Mouse (Mus musculus) neural tube, embryonic 12.5 days (tissue): ENCODE results near the gene Nynrin. TPM values are rescaled to one million over a fixed set of nuclear protein-coding genes. Genes with fewer than 3 reads are reported as not detected.

ENCODE experiments used
- ATAC-seq: fragments of 200-750 bp; cut with Nextera tagmentation; 2 replicates; pipeline ENCODE4 v1.8.0; 2017; ENCODE audit warnings: low read depth, mild to moderate bottlenecking, moderate TSS enrichment, moderate library complexity; ENCODE audit not compliant: low FRiP score
- H3K27ac ChIP-seq: fragments of 300-500 bp; sonication (generic); 2 replicates; pipeline ENCODE4 v1.5.1; 2016
- H3K27me3 ChIP-seq: fragments of 300-500 bp; sonication (generic); replicated peaks from 2 replicates; pipeline ENCODE4 v1.6.1; 2016; ENCODE audit warnings: mild to moderate bottlenecking
- H3K36me3 ChIP-seq: fragments of 300-500 bp; sonication (generic); 2 replicates; pipeline ENCODE4 v1.6.1; 2016; ENCODE audit warnings: mild to moderate bottlenecking
- H3K4me1 ChIP-seq: fragments of 300-500 bp; sonication (generic); 2 replicates; pipeline ENCODE4 v1.6.1; 2016
- H3K4me2 ChIP-seq: fragments of 300-500 bp; sonication (generic); replicated peaks from 2 replicates; pipeline ENCODE4 v1.6.1; 2016; ENCODE audit warnings: mild to moderate bottlenecking
- H3K4me3 ChIP-seq: fragments of 300-500 bp; sonication (generic); 2 replicates; pipeline ENCODE4 v1.5.1; 2016
- H3K9ac ChIP-seq: fragments of 300-500 bp; sonication (generic); 2 replicates; pipeline ENCODE4 v1.6.1; 2016; ENCODE audit warnings: mild to moderate bottlenecking
- H3K9me3 ChIP-seq: fragments of 300-500 bp; sonication (generic); 2 replicates; pipeline ENCODE4 v1.6.1; 2016; ENCODE audit warnings: mild to moderate bottlenecking
- WGBS: fragments of 180-500 bp; shearing (Covaris S2); methylation state at CpG from one replicate; pipeline ENCODE4 v1.1.7; 2016; 5-methylcytosine and 5-hydroxymethylcytosine counted together
- polyA plus RNA-seq: library from polyadenylated mRNA; unstranded; fragments of >200 nt; fragmentation: Nextera tagmentation; extraction: Ambion mirVana; gene quantifications from 2 replicates; pipeline ENCODE4 v1.2.1, GENCODE M21; 2016

Gene Nynrin
- 19.7 and 21.5 TPM in 2 replicates for polyA plus RNA-seq

GRCm38 (mm10) chr14:55853621-55854285 is at the start of gene Nynrin:
Nynrin (plus strand) TSS chr14:55854010.
- Histone ChIP-seq H3K36me3 (peaks cover 4% of the 10 kb centered on the region; the same call in 1 of the 2 replicates), H3K4me1 (peaks cover 39% of the 10 kb centered on the region), H3K4me2 (peak within 1 kb of the TSS; percentile 87), H3K27ac (peak within 1 kb of the TSS; percentile 66), H3K27me3 (no peaks in the 10 kb centered on the region), H3K9ac (peak within 1 kb of the TSS; percentile 75), H3K4me3 (peak within 1 kb of the TSS; percentile 66), H3K9me3 (no peaks in the 10 kb centered on the region)
- ATAC-seq, result peak; percentile 80
- 2% methylated on average over 32 of the region's 33 CpGs for WGBS

GRCm38 (mm10) chr14:55814885-55815284 is 38.9 kb upstream of the Nynrin start:
- Histone ChIP-seq H3K4me1 (no peaks in the 10 kb centered on the region), H3K27ac (no peak overlapping the region), H3K9me3 (no peaks in the 10 kb centered on the region), H3K36me3 (no peaks in the 10 kb centered on the region), H3K9ac (peak overlapping the region; percentile 18; the same call in 1 of the 2 replicates), H3K4me2 (peak overlapping the region; percentile 68), H3K27me3 (no peaks in the 10 kb centered on the region; the same call in 1 of the 2 replicates), H3K4me3 (peak overlapping the region; percentile 38)
- WGBS, result 19% methylated on average over 16 of the region's 16 CpGs
- ATAC-seq, result peak; percentile 65; the same call in 1 of the 2 replicates

DNA sequence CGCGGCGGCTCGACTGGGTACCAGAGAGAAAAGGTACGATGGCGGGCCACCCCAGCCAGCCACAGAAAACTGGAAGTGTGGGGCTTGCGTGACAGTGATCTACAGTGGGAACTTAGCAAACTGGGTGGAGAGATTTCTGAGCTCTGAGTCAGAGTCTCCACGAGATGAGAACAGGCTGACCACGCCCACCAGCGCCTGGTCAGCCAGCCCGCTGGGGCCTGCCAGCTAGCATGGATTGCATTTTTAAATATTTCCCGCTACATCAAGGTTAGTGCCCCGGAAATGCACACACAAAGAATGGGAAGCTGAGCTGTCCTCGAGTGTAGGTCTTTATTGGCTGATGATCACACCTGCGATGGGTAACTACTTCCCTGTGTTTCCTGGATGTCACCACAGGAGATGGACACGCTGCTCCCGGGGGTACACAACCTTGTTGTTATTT is 38.5 kb upstream of the Nynrin start:
- no peaks in the 10 kb centered on the region; the same call in 1 of the 2 replicates for H3K27me3 ChIP-seq
- ATAC-seq, result peak; percentile 70
- H3K9me3 ChIP-seq, result no peaks in the 10 kb centered on the region
- no peak overlapping the region for H3K27ac ChIP-seq
- peak overlapping the region; percentile 18; the same call in 1 of the 2 replicates for H3K9ac ChIP-seq
- peak overlapping the region; percentile 68 for H3K4me2 ChIP-seq
- H3K4me1 ChIP-seq, result no peaks in the 10 kb centered on the region
- WGBS, result 19% methylated on average over 17 of the region's 17 CpGs
- H3K4me3 ChIP-seq, result peak overlapping the region; percentile 38
- no peaks in the 10 kb centered on the region for H3K36me3 ChIP-seq

DNA sequence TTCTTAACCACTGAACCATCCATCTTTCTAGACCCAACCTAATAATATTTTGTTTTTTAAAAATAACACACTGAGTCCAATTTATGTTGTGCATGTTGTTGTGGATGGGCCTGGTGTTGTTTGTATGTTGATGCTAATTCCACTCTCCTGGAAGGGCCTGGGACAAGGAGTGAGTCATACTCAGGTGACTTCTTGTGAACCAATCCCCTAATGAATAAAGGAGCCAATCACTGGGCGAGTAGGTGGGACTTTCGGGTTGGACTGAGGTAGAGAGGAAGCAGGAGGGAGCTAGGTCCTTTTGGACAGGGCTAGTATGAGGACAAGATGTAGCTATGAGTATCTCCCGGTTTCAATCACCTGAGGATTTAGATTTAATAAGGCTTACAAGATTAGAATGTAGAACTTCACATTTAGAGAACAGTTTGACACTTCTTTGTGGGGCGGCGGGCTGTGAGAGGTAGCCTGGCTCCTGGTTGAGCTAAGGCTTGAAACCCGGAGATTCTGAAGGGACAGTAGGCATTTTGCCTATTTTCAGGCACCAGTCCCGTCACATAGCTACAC is 33.9 kb upstream of the Nynrin start:
- no peak overlapping the region for H3K4me2 ChIP-seq
- H3K36me3 ChIP-seq, result no peaks in the 10 kb centered on the region
- H3K9me3 ChIP-seq, result no peaks in the 10 kb centered on the region
- H3K9ac ChIP-seq, result no peak overlapping the region
- no peak overlapping the region for H3K27ac ChIP-seq
- 86% methylated on average over 7 of the region's 7 CpGs for WGBS
- H3K27me3 ChIP-seq, result no peaks in the 10 kb centered on the region; the same call in 1 of the 2 replicates
- no peak for ATAC-seq
- peaks cover 12% of the 10 kb centered on the region for H3K4me1 ChIP-seq
- no peak overlapping the region for H3K4me3 ChIP-seq

- H3K4me2 ChIP-seq, result no peak overlapping the region
- WGBS, result 85% methylated on average over 9 of the region's 9 CpGs
- H3K4me3 ChIP-seq, result no peak overlapping the region
- ATAC-seq, result no peak
- peaks cover 18% of the 10 kb centered on the region for H3K4me1 ChIP-seq
- no peaks in the 10 kb centered on the region for H3K36me3 ChIP-seq
- H3K27ac ChIP-seq, result no peak overlapping the region
- no peaks in the 10 kb centered on the region for H3K9me3 ChIP-seq
- H3K27me3 ChIP-seq, result peaks cover 5% of the 10 kb centered on the region; the same call in 1 of the 2 replicates
- no peak overlapping the region for H3K9ac ChIP-seq
These were observed 33.2 kb upstream of the Nynrin start for GRCm38 (mm10) chr14:55820576-55820975.

GRCm38 (mm10) chr14:55822435-55822990 is 31.3 kb upstream of the Nynrin start:
- no peak for ATAC-seq
- peak overlapping the region; percentile 69; the same call in 1 of the 2 replicates for H3K9ac ChIP-seq
- 7% methylated on average over 13 of the region's 13 CpGs for WGBS
- peaks cover 27% of the 10 kb centered on the region for H3K4me1 ChIP-seq
- peak overlapping the region; percentile 58 for H3K4me3 ChIP-seq
- no peaks in the 10 kb centered on the region for H3K9me3 ChIP-seq
- peak overlapping the region; percentile 85 for H3K4me2 ChIP-seq
- no peaks in the 10 kb centered on the region for H3K36me3 ChIP-seq
- peaks cover 21% of the 10 kb centered on the region for H3K27me3 ChIP-seq
- no peak overlapping the region for H3K27ac ChIP-seq

- peaks cover 27% of the 10 kb centered on the region for H3K4me1 ChIP-seq
These were observed 30.6 kb upstream of the Nynrin start, which contains the start of gene Nfatc4 for GRCm38 (mm10) chr14:55822991-55823762. Nfatc4 (plus strand) TSS chr14:55823144.

GRCm38 (mm10) chr14:55824001-55824480 is 29.8 kb upstream of the Nynrin start:
- Histone ChIP-seq H3K4me1 (peaks cover 27% of the 10 kb centered on the region), H3K9me3 (no peaks in the 10 kb centered on the region), H3K4me2 (peak overlapping the region; percentile 85), H3K27me3 (peaks cover 24% of the 10 kb centered on the region), H3K27ac (0 out of 2 replicates have a peak overlapping the region, but pooled peaks have one; percentile 21), H3K36me3 (no peaks in the 10 kb centered on the region), H3K4me3 (peak overlapping the region; percentile 58), H3K9ac (peak overlapping the region; percentile 10; the same call in 1 of the 2 replicates)
- ATAC-seq, result no peak
- 1% methylated on average over 10 of the region's 10 CpGs for WGBS

More at GRCm38 (mm10) chr14:55822991-55823762, 30.6 kb upstream of the Nynrin start, which contains the start of gene Nfatc4:
- ATAC-seq, result peak; percentile 70
- Histone ChIP-seq H3K9ac (peak within 1 kb of the TSS; percentile 69), H3K36me3 (no peaks in the 10 kb centered on the region), H3K9me3 (no peaks in the 10 kb centered on the region), H3K27me3 (peaks cover 21% of the 10 kb centered on the region), H3K27ac (peak within 1 kb of the TSS; percentile 69), H3K4me2 (peak within 1 kb of the TSS; percentile 85), H3K4me3 (peak within 1 kb of the TSS; percentile 58)
- WGBS, result under 1% methylated on average over 46 of the region's 46 CpGs

- WGBS, result under 1% methylated on average over 30 of the region's 32 CpGs
- no peaks in the 10 kb centered on the region for H3K9me3 ChIP-seq
- H3K4me1 ChIP-seq, result peaks cover 27% of the 10 kb centered on the region
- H3K9ac ChIP-seq, result peak overlapping the region; percentile 58
- H3K27ac ChIP-seq, result 0 out of 2 replicates have a peak overlapping the region, but pooled peaks have one; percentile 20
- peaks cover 24% of the 10 kb centered on the region for H3K27me3 ChIP-seq
- peak overlapping the region; percentile 85 for H3K4me2 ChIP-seq
- no peaks in the 10 kb centered on the region for H3K36me3 ChIP-seq
- peak overlapping the region; percentile 58 for H3K4me3 ChIP-seq
- no peak for ATAC-seq
These were observed 29.2 kb upstream of the Nynrin start for GRCm38 (mm10) chr14:55824481-55825215.

- peaks cover 27% of the 10 kb centered on the region for H3K4me1 ChIP-seq
- H3K9me3 ChIP-seq, result no peaks in the 10 kb centered on the region
- H3K9ac ChIP-seq, result peak overlapping the region; percentile 58
- under 1% methylated on average over 20 of the region's 37 CpGs for WGBS
- peak; percentile 30 for ATAC-seq
- H3K36me3 ChIP-seq, result no peaks in the 10 kb centered on the region
- H3K27ac ChIP-seq, result 0 out of 2 replicates have a peak overlapping the region, but pooled peaks have one; percentile 20
- H3K27me3 ChIP-seq, result peaks cover 24% of the 10 kb centered on the region
- peak overlapping the region; percentile 85 for H3K4me2 ChIP-seq
- H3K4me3 ChIP-seq, result peak overlapping the region; percentile 49
These were observed 28.4 kb upstream of the Nynrin start for GRCm38 (mm10) chr14:55825216-55826051.
